Mouse (Mus musculus) cerebellum, adult 11-12 months (tissue): ENCODE measurements around the gene Rnf126.

ENCODE experiments used
- DNase-seq: peaks from one replicate; pipeline ENCODE4 v3.0.0; 2022

Rnf126 gene

GRCm38 (mm10) chr10:79766508-79767325 is at the start of gene Rnf126:
Gene Rnf126 (minus strand): TSS chr10:79766952.
- DNase-seq: peak; percentile 99

- no peak for DNase-seq
Observed at GRCm38 (mm10) chr10:79815671-79816494, 49.1 kb upstream of the Rnf126 start.

- no peak for DNase-seq
Observed at GRCm38 (mm10) chr10:79814271-79814842, 47.6 kb upstream of the Rnf126 start.

GRCm38 (mm10) chr10:79811736-79812637 is 45.2 kb upstream of the Rnf126 start:
- peak; percentile 75 for DNase-seq

- no peak for DNase-seq
Observed at GRCm38 (mm10) chr10:79808728-79809127, 42.0 kb upstream of the Rnf126 start.

- DNase-seq: peak; percentile 70
Observed at GRCm38 (mm10) chr10:79807826-79808225, 41.1 kb upstream of the Rnf126 start.

GRCm38 (mm10) chr10:79806972-79807371 is 40.2 kb upstream of the Rnf126 start:
- DNase-seq: no peak

GRCm38 (mm10) chr10:79806331-79806730 is 39.6 kb upstream of the Rnf126 start:
- no peak for DNase-seq

- no peak for DNase-seq
Observed at GRCm38 (mm10) chr10:79805636-79806035, 38.9 kb upstream of the Rnf126 start.

GRCm38 (mm10) chr10:79803716-79804323 is 37.1 kb upstream of the Rnf126 start:
- peak; percentile 62 for DNase-seq

GRCm38 (mm10) chr10:79802331-79802971 is 35.7 kb upstream of the Rnf126 start:
- DNase-seq: peak; percentile 65

- no peak for DNase-seq
Observed at GRCm38 (mm10) chr10:79801837-79802236, 35.1 kb upstream of the Rnf126 start.

GRCm38 (mm10) chr10:79800508-79800907 is 33.8 kb upstream of the Rnf126 start:
- DNase-seq: no peak

- no peak for DNase-seq
Observed at GRCm38 (mm10) chr10:79798289-79798928, 31.7 kb upstream of the Rnf126 start.

- DNase-seq: no peak
Observed at GRCm38 (mm10) chr10:79797326-79797725, 30.6 kb upstream of the Rnf126 start.

GRCm38 (mm10) chr10:79795905-79796304 is 29.2 kb upstream of the Rnf126 start:
- no peak for DNase-seq

- peak; percentile 69 for DNase-seq
Observed at GRCm38 (mm10) chr10:79794491-79794931, 27.8 kb upstream of the Rnf126 start.

- peak; percentile 80 for DNase-seq
Observed at GRCm38 (mm10) chr10:79793738-79794490, 27.2 kb upstream of the Rnf126 start.

GRCm38 (mm10) chr10:79793051-79793737 is 26.4 kb upstream of the Rnf126 start, which contains the start of gene Palm:
Gene Palm (plus strand): TSS chr10:79793572.
- DNase-seq: no peak
